Mouse (Mus musculus) liver, embryonic 13.5 days (tissue): ENCODE measurements at regions not wholly inside any gene's neighbourhood (a gene's known extent, or its start where the extent isn't known, plus 50 kb on each side); places are given as distances from the start of the nearest gene placed in this dataset.

Experiments used
- ATAC-seq: fragments of 200-750 bp; cut with Nextera tagmentation; 2 replicates; pipeline ENCODE4 v1.8.0; 2017; ENCODE audit warnings: low read depth, mild to moderate bottlenecking, moderate number of reproducible peaks, moderate library complexity
- DNase-seq: peaks from one replicate; pipeline ENCODE4 v3.0.0; 2022
- H3K27ac ChIP-seq: fragments of 300-500 bp; sonication (generic); 2 replicates; pipeline ENCODE4 v1.5.1; 2015; ENCODE audit warnings: moderate library complexity, mild to moderate bottlenecking, inconsistent platforms
- H3K27me3 ChIP-seq: fragments of 300-500 bp; sonication (generic); 2 replicates; pipeline ENCODE4 v1.6.1; 2015; ENCODE audit warnings: mild to moderate bottlenecking, inconsistent platforms
- H3K36me3 ChIP-seq: fragments of 300-500 bp; sonication (generic); 2 replicates; pipeline ENCODE4 v1.6.1; 2015; ENCODE audit warnings: mild to moderate bottlenecking, inconsistent platforms
- H3K4me1 ChIP-seq: fragments of 300-500 bp; sonication (generic); replicated peaks from 2 replicates; pipeline ENCODE4 v1.6.1; 2015; ENCODE audit warnings: inconsistent platforms
- H3K4me2 ChIP-seq: fragments of 300-500 bp; sonication (generic); 2 replicates; pipeline ENCODE4 v1.6.1; 2015; ENCODE audit warnings: inconsistent platforms, mild to moderate bottlenecking, moderate library complexity
- H3K4me3 ChIP-seq: fragments of 300-500 bp; sonication (generic); replicated peaks from 2 replicates; pipeline ENCODE4 v1.5.1; 2015; ENCODE audit warnings: mild to moderate bottlenecking, inconsistent platforms
- H3K9ac ChIP-seq: fragments of 300-500 bp; sonication (generic); 2 replicates; pipeline ENCODE4 v1.6.1; 2015; ENCODE audit warnings: mild to moderate bottlenecking, inconsistent platforms
- H3K9me3 ChIP-seq: fragments of 300-500 bp; sonication (generic); replicated peaks from 2 replicates; pipeline ENCODE4 v1.6.1; 2016; ENCODE audit warnings: inconsistent platforms
- WGBS: fragments of 180-500 bp; shearing (Covaris S2); methylation state at CpG from one replicate; pipeline ENCODE4 v1.1.7; 2015; ENCODE audit not compliant: insufficient replicate concordance; 5-methylcytosine and 5-hydroxymethylcytosine counted together

GRCm38 (mm10) chr10:24520515-24520914, 74.7 kb upstream of the Ccn2 start:
- Histone ChIP-seq H3K4me1 (no peaks in the 10 kb centered on the region), H3K9ac (no peak overlapping the region), H3K9me3 (no peaks in the 10 kb centered on the region), H3K27ac (no peak overlapping the region), H3K4me2 (no peak overlapping the region), H3K4me3 (no peak overlapping the region), H3K36me3 (no peaks in the 10 kb centered on the region), H3K27me3 (no peaks in the 10 kb centered on the region)
- WGBS, result 55% methylated on average over 3 of the region's 3 CpGs
- no peak for ATAC-seq
- no peak for DNase-seq

- DNase-seq (no peak), ATAC-seq (no peak)
- Histone ChIP-seq H3K36me3 (no peaks in the 10 kb centered on the region), H3K27ac (no peak overlapping the region), H3K4me2 (no peak overlapping the region), H3K4me3 (no peak overlapping the region), H3K27me3 (no peaks in the 10 kb centered on the region), H3K4me1 (no peaks in the 10 kb centered on the region), H3K9ac (no peak overlapping the region), H3K9me3 (no peaks in the 10 kb centered on the region)
- 58% methylated on average over 2 of the region's 2 CpGs for WGBS
Observed at GRCm38 (mm10) chr10:24532776-24533175, 62.5 kb upstream of the Ccn2 start.

GRCm38 (mm10) chr10:24534901-24535300, 60.3 kb upstream of the Ccn2 start:
- DNase-seq, result no peak
- no peaks in the 10 kb centered on the region for H3K9me3 ChIP-seq
- H3K27me3 ChIP-seq, result no peaks in the 10 kb centered on the region
- no peak overlapping the region for H3K4me2 ChIP-seq
- H3K36me3 ChIP-seq, result no peaks in the 10 kb centered on the region
- H3K4me1 ChIP-seq, result no peaks in the 10 kb centered on the region
- H3K9ac ChIP-seq, result no peak overlapping the region
- H3K4me3 ChIP-seq, result no peak overlapping the region
- WGBS, result 83% methylated on average over 11 of the region's 11 CpGs
- no peak for ATAC-seq
- no peak overlapping the region for H3K27ac ChIP-seq

- 67% methylated on average over 6 of the region's 6 CpGs for WGBS
- H3K36me3 ChIP-seq, result no peaks in the 10 kb centered on the region
- no peak overlapping the region for H3K4me2 ChIP-seq
- no peak overlapping the region for H3K4me3 ChIP-seq
- H3K4me1 ChIP-seq, result no peaks in the 10 kb centered on the region
- H3K9me3 ChIP-seq, result no peaks in the 10 kb centered on the region
- H3K27ac ChIP-seq, result no peak overlapping the region
- ATAC-seq (no peak), DNase-seq (no peak)
- H3K9ac ChIP-seq, result no peak overlapping the region
- no peaks in the 10 kb centered on the region for H3K27me3 ChIP-seq
Observed at GRCm38 (mm10) chr10:24535461-24535860, 59.8 kb upstream of the Ccn2 start.

- no peaks in the 10 kb centered on the region for H3K27me3 ChIP-seq
- DNase-seq (no peak), ATAC-seq (no peak)
- no peak overlapping the region for H3K4me2 ChIP-seq
- no peaks in the 10 kb centered on the region for H3K36me3 ChIP-seq
- H3K9ac ChIP-seq, result no peak overlapping the region
- no peak overlapping the region for H3K27ac ChIP-seq
- H3K4me3 ChIP-seq, result no peak overlapping the region
- H3K4me1 ChIP-seq, result no peaks in the 10 kb centered on the region
- no peaks in the 10 kb centered on the region for H3K9me3 ChIP-seq
- 46% methylated on average over 4 of the region's 4 CpGs for WGBS
Observed at GRCm38 (mm10) chr10:24541990-24542389, 53.3 kb upstream of the Ccn2 start.
